Mouse (Mus musculus) kidney, adult 2 months (tissue): Measurements from ENCODE around the gene Vamp2.

Source experiments
- CTCF ChIP-seq: fragments of 200-500 bp; conservative IDR thresholded peaks from 2 replicates; pipeline ENCODE4 v1.5.1; 2011; ENCODE audit warnings: low read depth, mild to moderate bottlenecking, control low read depth, low read length, moderate library complexity, mixed read lengths; ENCODE audit not compliant: insufficient read depth, insufficient read length
- POLR2A ChIP-seq: fragments of 200-500 bp; IDR thresholded peaks from one replicate; pipeline ENCODE4 v1.6.1; 2011; ENCODE audit warnings: low read depth, low read length, control low read depth

DNA sequence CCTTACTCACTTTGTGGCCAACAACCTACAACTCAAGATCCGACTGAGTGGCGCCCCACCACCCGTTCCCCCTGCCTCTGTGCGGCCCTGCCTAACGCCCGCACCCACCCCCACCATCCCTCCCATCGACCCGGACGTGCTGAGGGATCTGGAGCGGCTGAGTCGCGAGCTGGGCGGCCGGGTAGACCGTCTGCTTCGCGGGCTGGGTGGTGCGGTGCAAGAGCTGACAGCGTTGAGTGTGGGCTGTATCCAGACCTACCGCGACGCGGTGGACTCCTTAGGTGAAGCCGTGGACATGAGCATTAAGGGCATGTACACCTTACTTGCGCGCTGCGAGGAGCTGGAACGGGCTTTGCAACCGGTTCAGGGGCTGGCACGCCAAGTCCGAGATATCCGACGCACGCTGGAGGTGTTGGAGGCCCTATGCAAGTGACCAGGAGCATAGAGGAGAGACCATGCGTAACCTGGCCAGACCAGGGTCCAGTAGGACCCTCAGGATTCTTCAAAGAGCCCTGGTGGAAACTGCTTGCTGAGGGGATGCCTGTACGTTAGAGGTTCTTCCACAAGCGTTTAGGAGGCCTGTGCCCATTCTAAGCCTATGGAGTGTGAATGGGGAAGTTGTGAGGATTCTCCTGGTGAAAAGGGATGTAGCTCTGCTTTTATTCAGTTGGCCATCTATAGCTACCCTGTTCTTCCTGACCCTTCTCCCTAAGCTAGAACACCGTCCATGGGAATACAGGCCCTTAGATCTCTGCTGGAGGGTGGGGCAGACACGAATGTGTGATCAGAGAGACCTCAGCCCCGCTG is 27.6 kb upstream of the Vamp2 start:
- TF ChIP-seq CTCF, result no peak
- no peak for TF ChIP-seq POLR2A
